Mouse (Mus musculus) left cerebral cortex, adult 2 months (tissue): ENCODE measurements at regions not wholly inside any gene's neighbourhood (a gene's known extent, or its start where the extent isn't known, plus 50 kb on each side); places are given as distances from the start of the nearest gene placed in this dataset.
A peak's percentile ranks its signal among the peaks of the same experiment; 100 is the strongest.
"Not testable (repeated sequence)": the region's sequence is repeated elsewhere in the genome, so short reads cannot be mapped to it uniquely, and the experiment has no call there.

Experiments
- DNase-seq, 2 experiments: peaks; one replicate each; pipeline ENCODE4 v3.0.0; 2021 to 2022; ENCODE audit warnings: low spot score in 2 of 2, mixed read lengths in 1 of 2; ENCODE audit errors: extremely low spot score in 1 of 2
- H3K27ac ChIP-seq: fragments of 200-600 bp; 2 replicates; pipeline ENCODE4 v1.8.1; 2022
- H3K4me3 ChIP-seq: fragments of 200-600 bp; 2 replicates; pipeline ENCODE4 v1.8.1; 2022
- CTCF ChIP-seq: fragments of 200-600 bp; IDR thresholded peaks from 2 replicates; pipeline ENCODE4 v1.8.1; 2022; ENCODE audit warnings: antibody characterized with exemption, mild to moderate bottlenecking, moderate library complexity
- intact Hi-C: fragments of 180-260 bp; cut with DNase I; formaldehyde crosslinking; loops from one replicate; pipeline ENCODE4 v1.15.1; 2025

GRCm38 (mm10) chr10:70842176-70842838, 186.5 kb upstream of the Phyhipl start:
- no peak for DNase-seq
- Histone ChIP-seq H3K27ac (no peak overlapping the region), H3K4me3 (no peak overlapping the region)
- intact Hi-C loops, result no loop called here
- no peak for TF ChIP-seq CTCF

DNA sequence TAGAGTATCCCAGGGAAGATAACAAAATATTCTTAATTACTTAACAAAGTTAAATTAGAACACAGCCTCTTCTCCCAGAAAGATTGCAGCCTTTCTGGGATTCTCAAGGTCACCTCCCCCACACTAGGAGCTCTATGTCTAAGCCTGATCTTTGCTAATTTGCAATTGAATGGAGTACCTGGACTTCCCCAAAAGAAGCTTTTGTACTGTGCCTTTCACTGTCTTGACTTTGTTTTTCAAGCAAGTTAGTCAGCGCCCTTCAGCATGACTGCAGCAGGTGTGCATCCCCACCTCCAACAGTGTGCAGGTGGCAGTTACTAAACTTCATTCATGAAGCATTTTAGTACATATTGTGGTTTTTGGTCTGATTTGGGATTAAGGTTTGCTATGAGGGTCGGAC, 185.4 kb upstream of the Phyhipl start:
- intact Hi-C loops, H3K27ac ChIP-seq, DNase-seq, H3K4me3 ChIP-seq: not testable (repeated sequence)

DNA sequence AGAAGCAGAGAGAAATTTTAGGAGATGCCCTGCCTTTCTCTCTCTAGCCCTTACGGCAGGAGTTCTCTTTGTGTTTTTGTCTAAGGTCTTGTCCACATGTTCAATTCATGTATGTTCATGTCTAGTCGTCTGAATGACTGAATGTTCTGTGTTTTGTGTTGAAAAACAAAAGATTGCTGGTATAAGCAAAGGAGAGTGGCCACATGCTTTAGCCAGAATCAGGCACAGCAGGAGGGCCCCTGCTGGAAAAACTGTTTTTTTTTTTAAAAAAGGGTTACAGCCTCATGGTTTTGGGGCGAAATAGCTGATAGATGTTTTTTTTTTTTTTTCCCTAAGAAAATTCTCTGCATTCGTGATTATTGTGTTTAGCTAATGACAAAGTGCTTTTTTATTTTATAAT, 182.4 kb upstream of the Phyhipl start:
- intact Hi-C loops, result no loop called here
- Histone ChIP-seq H3K27ac (no peak overlapping the region), H3K4me3 (no peak overlapping the region)
- no peak for TF ChIP-seq CTCF
- no peak for DNase-seq

DNA sequence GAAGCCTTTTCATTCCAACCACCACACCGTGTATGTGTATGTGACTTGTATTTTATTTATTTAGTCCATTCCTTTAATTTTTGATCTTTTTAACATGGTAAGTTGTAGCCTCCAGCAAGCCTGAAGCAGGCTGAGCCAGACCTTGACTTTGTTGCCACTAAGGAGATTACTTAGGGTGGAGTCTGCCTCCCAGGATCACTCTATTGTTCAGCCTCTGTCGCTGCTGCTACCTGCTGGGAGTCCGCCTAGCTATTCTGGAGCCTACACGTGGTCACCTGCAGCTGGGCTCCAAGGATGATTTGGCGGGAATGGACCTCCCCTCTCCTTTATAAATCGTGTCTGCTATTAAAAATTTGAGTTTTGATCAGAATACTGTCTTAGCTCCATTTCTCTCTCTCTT, 181.6 kb upstream of the Phyhipl start:
- intact Hi-C loops, result no loop called here
- DNase-seq, result no peak
- Histone ChIP-seq H3K4me3 (no peak overlapping the region), H3K27ac (no peak overlapping the region)
- TF ChIP-seq CTCF, result no peak

DNA sequence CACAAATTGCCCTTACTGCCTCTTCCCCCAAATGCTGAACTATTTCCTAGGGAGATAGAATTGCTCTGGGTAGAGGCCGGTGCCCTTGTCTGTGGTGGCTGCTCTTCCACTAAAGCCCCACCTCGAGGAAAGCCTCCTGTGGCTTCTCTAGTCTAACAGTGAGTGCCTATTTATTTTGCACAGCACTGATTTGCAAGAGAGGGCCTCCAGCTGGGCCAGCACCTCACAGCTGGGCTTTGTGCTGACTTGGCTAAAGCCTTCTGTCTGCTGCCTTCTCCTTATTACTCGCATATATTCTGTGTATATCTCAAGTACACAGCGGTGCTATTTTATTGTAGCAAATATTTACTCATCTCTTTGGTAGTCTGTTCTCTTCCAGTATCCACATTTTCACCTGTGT, 176.9 kb upstream of the Phyhipl start:
- DNase-seq, result no peak
- Histone ChIP-seq H3K27ac (no peak overlapping the region), H3K4me3 (no peak overlapping the region)
- no peak for TF ChIP-seq CTCF
- intact Hi-C loops, result no loop called here

GRCm38 (mm10) chr10:70828217-70828616, 172.5 kb upstream of the Phyhipl start:
- Histone ChIP-seq H3K4me3 (no peak overlapping the region), H3K27ac (no peak overlapping the region)
- no peak for DNase-seq
- no peak for TF ChIP-seq CTCF
- intact Hi-C loops, result no loop called here

- H3K27ac ChIP-seq, H3K4me3 ChIP-seq, intact Hi-C loops, DNase-seq: not testable (repeated sequence)
Observed at GRCm38 (mm10) chr10:70827522-70827921, 171.8 kb upstream of the Phyhipl start.

- intact Hi-C loops, result no loop called here
- no peak for TF ChIP-seq CTCF
- peak in 1 of 2 experiments; percentile 1 for DNase-seq
Observed at GRCm38 (mm10) chr10:70826706-70827105, 170.9 kb upstream of the Phyhipl start.

GRCm38 (mm10) chr10:70825451-70825850, 169.7 kb upstream of the Phyhipl start:
- no peak overlapping the region for H3K27ac ChIP-seq
- no peak overlapping the region for H3K4me3 ChIP-seq
- TF ChIP-seq CTCF, result no peak
- DNase-seq, result peak in 1 of 2 experiments; percentile 2
- intact Hi-C loops, result no loop called here

More at GRCm38 (mm10) chr10:70826706-70827105, 170.9 kb upstream of the Phyhipl start:
- Histone ChIP-seq H3K4me3 (no peak overlapping the region), H3K27ac (no peak overlapping the region)

DNA sequence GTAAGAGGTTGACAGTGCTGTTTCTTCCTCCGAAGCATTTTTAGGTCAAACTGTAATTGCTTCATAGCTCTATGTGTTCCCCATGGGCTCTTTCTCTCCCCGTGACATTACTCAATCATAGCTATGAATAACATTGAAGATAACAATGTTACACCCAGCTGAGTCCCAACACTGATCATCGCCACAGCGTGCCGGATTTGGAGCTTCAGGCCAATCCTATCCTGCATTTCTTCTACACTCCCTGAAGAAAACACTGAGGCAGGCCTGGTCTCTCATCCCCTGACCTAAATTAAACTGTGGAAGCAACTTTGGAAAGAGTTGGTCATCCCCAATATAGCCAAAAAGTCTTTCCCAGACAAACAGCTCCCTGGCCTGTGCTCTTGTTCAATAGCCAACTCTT, 168.7 kb upstream of the Phyhipl start:
- DNase-seq, result peak in 1 of 2 experiments; percentile 2
- H3K27ac ChIP-seq, result no peak overlapping the region
- no peak overlapping the region for H3K4me3 ChIP-seq
- no peak for TF ChIP-seq CTCF
- intact Hi-C loops, result no loop called here

DNA sequence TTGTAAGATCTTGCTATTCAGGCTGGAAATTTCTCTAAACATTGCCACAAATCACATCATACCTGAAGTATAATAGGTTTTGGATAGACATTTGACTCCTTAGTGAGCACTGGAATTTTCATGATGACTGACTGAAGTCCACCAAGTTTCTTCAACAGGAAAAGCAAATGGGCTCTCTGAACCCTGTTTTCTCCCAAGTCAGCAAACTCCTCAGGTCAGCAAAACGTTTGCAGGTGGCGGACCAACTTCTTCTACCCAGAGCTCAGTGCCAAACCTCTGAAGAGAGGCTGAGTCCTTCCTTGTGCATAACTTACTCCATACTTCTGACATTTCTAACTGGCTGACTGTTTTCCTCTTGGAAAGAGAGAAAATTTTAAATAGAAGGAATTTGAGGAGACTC, 164.2 kb upstream of the Phyhipl start:
- TF ChIP-seq CTCF, result no peak
- no peak overlapping the region for H3K27ac ChIP-seq
- intact Hi-C loops, result loop anchor here (5.0 kb wide), 1 partner anchor 397 kb away; no protein-coding TSS in a partner anchor
- H3K4me3 ChIP-seq, result no peak overlapping the region
- peak in 1 of 2 experiments; percentile 1 for DNase-seq

GRCm38 (mm10) chr10:70814354-70815131, 158.8 kb upstream of the Phyhipl start:
- peak; percentile 17 to 49 for DNase-seq
- Histone ChIP-seq H3K4me3 (no peak overlapping the region), H3K27ac (no peak overlapping the region)
- peak; percentile 88 for TF ChIP-seq CTCF
- intact Hi-C loops, result loop anchor here (2.0 to 5.0 kb wide), 5 partner anchors 148 to 497 kb away; no protein-coding TSS in a partner anchor
